Mouse (Mus musculus): ENCODE results near the gene Tbx3.

Tbx3 gene

DNA sequence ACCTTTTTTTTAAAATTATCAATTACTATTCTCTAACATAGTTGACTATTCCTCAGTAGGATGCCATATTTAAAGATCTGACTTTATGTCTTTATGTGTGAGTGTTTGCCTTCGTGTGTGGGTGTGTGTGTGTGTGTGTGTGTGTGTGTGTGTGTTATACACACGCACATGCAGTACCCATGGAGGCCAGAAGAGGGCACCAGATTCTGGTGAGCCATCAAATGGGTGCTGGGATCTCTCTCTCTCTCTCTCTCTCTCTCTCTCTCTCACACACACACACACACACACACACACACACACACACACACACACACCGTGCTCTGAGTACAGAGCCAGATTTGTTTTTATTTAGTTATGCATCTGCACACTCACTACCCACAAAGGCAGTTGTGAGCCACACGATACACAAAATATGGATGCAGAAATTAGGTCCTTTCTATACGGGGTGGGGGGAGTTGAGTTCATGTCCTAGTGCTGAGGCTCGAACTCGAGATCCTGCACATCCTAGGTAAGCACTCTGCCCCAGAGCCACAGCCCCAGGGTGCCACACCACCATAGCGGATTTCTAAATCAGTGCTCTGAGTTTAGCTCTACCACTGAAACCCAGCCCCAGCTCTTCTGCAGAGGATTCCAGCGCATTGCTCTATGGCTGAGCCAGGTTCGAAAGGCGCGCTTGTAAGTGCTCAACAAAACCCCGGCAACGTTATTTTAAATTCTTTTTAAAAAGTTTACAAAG lies 38.5 kb downstream of the Tbx3 start:
- no peak for DNase-seq

DNA sequence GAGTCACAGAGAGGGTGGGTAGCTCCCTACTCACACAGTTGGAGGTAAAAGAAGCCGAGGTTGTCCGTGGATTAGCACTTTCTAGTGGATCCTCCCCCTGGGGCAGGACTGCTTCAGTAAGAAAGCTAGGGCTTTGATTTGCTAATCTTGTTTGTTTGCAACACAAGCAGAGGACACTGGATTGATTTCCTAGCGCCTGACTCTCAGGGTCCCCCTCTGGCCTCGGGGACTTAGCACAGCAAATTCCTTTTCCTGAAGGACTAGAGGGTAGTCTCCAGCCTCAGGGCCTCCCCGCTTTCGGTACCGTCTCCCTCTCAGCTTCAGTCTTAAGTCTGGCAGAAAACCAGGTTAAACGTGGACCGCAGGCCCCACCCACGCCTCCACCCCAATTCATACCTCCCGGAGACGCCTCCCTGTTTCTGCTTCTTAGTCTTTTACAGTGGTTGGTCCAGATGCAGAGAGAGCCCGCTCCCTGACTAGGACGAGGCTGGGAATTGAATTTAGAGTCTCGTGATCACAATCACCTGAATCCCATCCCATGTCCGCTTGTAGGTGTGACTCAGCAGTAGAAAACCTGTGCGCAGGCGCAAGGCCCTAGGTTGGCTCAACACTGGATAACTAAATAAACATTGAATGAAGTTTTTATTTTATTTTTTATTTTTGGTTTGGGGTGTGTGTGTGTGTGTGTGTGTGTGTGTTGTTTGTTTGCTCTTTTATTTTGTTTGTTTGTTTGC lies 39.5 kb downstream of the Tbx3 start:
- DNase-seq: no peak

DNA sequence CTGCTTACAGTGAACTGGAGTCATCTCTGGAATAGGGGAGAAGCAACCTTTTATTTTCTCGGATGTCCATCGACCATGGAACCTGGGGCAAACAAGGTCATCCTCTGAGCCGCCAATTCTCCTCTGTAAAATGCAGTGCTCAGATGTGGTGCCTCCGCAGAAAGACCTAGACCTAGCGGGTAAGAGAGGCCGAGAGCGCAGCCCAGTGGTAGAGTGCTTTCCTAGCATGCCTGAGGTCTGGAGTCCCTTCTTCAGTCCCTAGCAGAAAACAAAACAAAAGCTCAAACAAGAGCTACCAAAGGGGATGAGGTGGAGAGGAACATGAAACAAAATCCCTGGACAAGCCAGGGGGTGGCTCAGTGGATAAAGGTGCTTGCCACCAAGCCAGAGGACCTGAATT lies 40.3 kb downstream of the Tbx3 start:
- DNase-seq: no peak

DNA sequence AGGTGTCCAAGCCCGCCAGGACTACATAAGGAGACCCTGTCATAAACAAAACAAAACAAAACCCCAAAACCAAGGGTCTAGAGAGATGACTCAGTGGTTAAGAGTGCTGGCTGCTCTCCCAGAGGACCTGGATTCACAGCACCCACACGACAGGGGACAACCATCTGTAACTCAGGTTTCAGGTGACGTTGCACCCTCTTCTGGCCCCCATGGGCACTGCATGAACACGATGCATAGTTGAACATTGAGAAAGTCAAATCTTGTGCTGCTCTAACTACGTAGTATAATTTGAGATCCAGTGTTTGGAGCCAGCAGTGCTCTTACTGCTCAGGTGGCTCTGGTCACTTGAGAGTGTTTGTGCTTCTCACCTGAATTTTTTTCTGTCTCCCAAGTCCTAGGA lies 41.2 kb downstream of the Tbx3 start:
- no peak for DNase-seq

DNA sequence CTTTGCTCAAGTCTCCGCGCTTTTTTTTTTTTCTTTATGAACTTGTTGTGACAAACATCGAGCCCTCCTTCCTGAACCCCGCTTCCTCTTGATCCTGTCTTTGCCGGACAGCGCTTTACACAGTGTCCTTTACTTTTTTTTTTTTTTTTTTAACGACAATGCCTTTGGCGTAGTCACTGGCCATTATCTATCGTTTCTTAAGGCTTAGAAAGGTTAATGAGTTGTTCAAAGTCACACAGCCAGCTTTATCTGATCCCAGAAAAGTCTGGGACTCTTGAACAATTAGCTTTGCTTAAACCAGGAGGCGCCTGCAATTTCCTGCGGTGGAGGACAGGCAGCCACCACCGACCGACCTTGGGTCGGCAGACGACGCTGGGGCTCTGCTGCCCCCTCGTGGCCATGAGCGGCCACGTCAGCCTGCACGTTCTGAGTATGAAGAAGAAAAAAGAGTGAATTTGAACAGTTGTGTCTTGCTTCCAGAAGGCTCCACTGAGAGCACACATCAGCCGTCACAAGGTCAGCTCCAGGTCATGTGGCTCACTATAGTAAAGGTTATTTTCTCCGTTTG lies 42.3 kb downstream of the Tbx3 start:
- DNase-seq: peak; percentile 86

DNA sequence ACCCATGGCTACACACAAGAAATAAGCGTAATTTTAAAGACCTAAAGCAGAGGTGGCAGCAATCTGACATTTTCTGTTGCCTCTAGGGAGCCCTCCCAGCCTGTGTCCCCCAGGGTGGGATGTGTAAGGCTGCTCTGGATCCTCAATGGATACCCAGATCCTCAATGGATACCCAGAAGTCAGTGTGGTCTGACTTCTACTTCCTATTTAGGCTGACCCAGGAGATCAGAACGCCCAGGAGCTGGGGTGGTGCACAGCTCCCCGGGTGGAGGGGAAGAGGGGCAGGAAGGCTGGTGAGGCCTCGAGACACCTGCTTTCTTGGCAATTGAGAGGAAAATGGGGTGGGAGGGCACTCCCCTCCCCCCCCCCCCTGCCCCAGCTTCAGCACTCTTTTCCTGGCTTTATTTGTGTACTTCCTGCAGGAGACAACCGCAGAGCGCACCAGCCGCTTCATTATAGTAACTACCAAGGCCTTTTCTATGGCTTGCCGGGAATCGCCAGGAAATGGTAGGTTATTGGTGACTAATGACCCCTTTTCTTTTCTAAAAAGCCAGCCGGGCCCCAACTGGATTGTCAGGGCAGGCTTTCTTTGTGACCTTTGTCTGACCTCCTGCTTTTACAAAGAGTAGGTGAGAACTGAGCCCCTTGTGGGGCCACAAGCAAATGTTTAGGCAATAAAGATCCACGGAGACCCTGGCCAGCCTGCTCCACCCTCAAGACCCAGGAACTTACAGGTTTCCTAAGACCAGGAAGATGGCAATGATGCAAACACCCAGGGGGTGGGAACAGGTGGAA lies 50.2 kb downstream of the Tbx3 start:
- no peak for DNase-seq

DNA sequence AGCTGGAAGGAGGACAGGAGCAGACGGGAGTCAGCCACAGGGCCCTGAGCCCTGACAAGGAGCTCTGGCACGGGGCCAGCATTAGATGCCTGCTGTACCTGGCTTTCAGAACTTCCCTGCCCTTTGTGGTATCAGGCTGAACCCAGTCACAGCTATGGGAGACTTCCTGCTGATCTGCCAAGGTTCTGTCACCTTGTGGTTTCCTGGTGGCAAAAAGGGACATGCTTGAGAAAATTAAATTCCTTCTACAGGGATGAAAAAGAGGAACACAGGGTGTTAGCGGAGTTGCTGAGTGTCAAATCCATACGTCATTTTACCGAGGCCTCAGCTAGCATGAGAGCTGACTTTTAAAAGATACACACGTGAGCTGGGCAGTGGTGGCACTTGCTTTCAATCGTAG lies 62.5 kb downstream of the Tbx3 start:
- DNase-seq: no peak
